Mouse (Mus musculus): ENCODE data around the gene Anks1b. TPM values are rescaled to one million over a fixed set of nuclear protein-coding genes. Genes with fewer than 3 reads are reported as not detected.

Anks1b gene
- total RNA-seq, 2 experiments from 2014 or later: not detected

GRCm38 (mm10) chr10:90357169-90357907, 484.0 kb downstream of the Anks1b start:
- no peak for ATAC-seq (replicated peaks; ENCODE audit: poor library complexity, severe bottlenecking)

GRCm38 (mm10) chr10:90369015-90369414, 495.7 kb downstream of the Anks1b start:
- ATAC-seq (replicated peaks; ENCODE audit: poor library complexity, severe bottlenecking): no peak

GRCm38 (mm10) chr10:90370751-90371150, 497.4 kb downstream of the Anks1b start:
- no peak for ATAC-seq (replicated peaks; ENCODE audit: poor library complexity, severe bottlenecking)

- peak; percentile 89 for ATAC-seq (replicated peaks; ENCODE audit: poor library complexity, severe bottlenecking)
These were observed 500.2 kb downstream of the Anks1b start for GRCm38 (mm10) chr10:90373469-90373868.

- ATAC-seq (replicated peaks; ENCODE audit: poor library complexity, severe bottlenecking): no peak
These were observed 503.3 kb downstream of the Anks1b start for GRCm38 (mm10) chr10:90376605-90377004.

- ATAC-seq (replicated peaks; ENCODE audit: poor library complexity, severe bottlenecking): peak; percentile 68
These were observed 506.8 kb downstream of the Anks1b start for GRCm38 (mm10) chr10:90380062-90380461.

GRCm38 (mm10) chr10:90380704-90381339, 507.5 kb downstream of the Anks1b start:
- ATAC-seq (replicated peaks; ENCODE audit: poor library complexity, severe bottlenecking): no peak

- ATAC-seq (replicated peaks; ENCODE audit: poor library complexity, severe bottlenecking): no peak
These were observed 527.1 kb downstream of the Anks1b start for GRCm38 (mm10) chr10:90400382-90400781.

- no peak for ATAC-seq (replicated peaks; ENCODE audit: poor library complexity, severe bottlenecking)
These were observed 535.2 kb downstream of the Anks1b start for GRCm38 (mm10) chr10:90408484-90408883.

GRCm38 (mm10) chr10:90431527-90431926, 558.2 kb downstream of the Anks1b start:
- no peak for ATAC-seq (replicated peaks; ENCODE audit: poor library complexity, severe bottlenecking)

- no peak for ATAC-seq (replicated peaks; ENCODE audit: poor library complexity, severe bottlenecking)
These were observed 558.7 kb downstream of the Anks1b start for GRCm38 (mm10) chr10:90431974-90432373.

GRCm38 (mm10) chr10:90432479-90432878, 559.2 kb downstream of the Anks1b start:
- ATAC-seq (replicated peaks; ENCODE audit: poor library complexity, severe bottlenecking): no peak

GRCm38 (mm10) chr10:90441036-90441435, 567.7 kb downstream of the Anks1b start:
- ATAC-seq (replicated peaks; ENCODE audit: poor library complexity, severe bottlenecking): no peak

GRCm38 (mm10) chr10:90441656-90442055, 568.3 kb downstream of the Anks1b start:
- no peak for ATAC-seq (replicated peaks; ENCODE audit: poor library complexity, severe bottlenecking)

- no peak for ATAC-seq (replicated peaks; ENCODE audit: poor library complexity, severe bottlenecking)
These were observed 591.6 kb downstream of the Anks1b start for GRCm38 (mm10) chr10:90464906-90465305.

- no peak for ATAC-seq (replicated peaks; ENCODE audit: poor library complexity, severe bottlenecking)
These were observed 592.1 kb downstream of the Anks1b start for GRCm38 (mm10) chr10:90465426-90465825.

- ATAC-seq (replicated peaks; ENCODE audit: poor library complexity, severe bottlenecking): no peak
These were observed 594.2 kb downstream of the Anks1b start for GRCm38 (mm10) chr10:90467546-90467945.

GRCm38 (mm10) chr10:90493436-90493835, 620.1 kb downstream of the Anks1b start:
- no peak for ATAC-seq (replicated peaks; ENCODE audit: poor library complexity, severe bottlenecking)

GRCm38 (mm10) chr10:90493996-90494642, 620.8 kb downstream of the Anks1b start:
- ATAC-seq (replicated peaks; ENCODE audit: poor library complexity, severe bottlenecking): no peak

GRCm38 (mm10) chr10:90494981-90495516, 621.7 kb downstream of the Anks1b start:
- no peak for ATAC-seq (replicated peaks; ENCODE audit: poor library complexity, severe bottlenecking)

- ATAC-seq (replicated peaks; ENCODE audit: poor library complexity, severe bottlenecking): no peak
These were observed 634.3 kb downstream of the Anks1b start for GRCm38 (mm10) chr10:90507561-90507960.

Measured in granulocyte monocyte progenitor cell, adult 5-6 weeks (primary cell).